Mouse (Mus musculus) urinary bladder, postnatal 36 days (tissue): ENCODE results near the gene Antxrl.
A peak's percentile ranks its signal among the peaks of the same experiment; 100 is the strongest.

Source experiments
- DNase-seq, 2 experiments: peaks; one replicate each; pipeline ENCODE4 v3.0.0; 2022; ENCODE audit warnings: low spot score in 2 of 2, mixed read lengths in 1 of 2

Gene Antxrl

DNA sequence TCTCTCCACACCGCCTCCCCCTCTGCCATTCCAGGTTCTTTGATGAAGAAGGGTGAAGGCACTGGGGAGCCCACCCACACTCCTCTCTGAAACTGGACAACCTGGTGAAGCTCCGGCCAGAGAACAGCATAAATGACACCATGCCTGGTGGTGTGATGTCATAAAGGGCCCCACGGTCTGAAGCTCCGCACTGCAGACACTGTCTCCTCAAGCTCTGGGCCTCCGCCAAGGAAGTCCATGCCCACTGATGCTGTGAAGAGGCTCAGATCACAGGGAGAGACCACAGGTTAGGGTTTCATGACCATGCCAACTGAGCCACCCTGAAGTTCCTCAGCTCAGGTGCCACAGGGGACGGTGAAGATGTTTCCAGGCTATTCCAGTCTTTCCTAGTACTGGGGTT, at the start of gene Antxrl:
Gene Antxrl, plus strand, starts transcription at position 192 of the 400 bp plus-strand sequence.
- no peak for DNase-seq

DNA sequence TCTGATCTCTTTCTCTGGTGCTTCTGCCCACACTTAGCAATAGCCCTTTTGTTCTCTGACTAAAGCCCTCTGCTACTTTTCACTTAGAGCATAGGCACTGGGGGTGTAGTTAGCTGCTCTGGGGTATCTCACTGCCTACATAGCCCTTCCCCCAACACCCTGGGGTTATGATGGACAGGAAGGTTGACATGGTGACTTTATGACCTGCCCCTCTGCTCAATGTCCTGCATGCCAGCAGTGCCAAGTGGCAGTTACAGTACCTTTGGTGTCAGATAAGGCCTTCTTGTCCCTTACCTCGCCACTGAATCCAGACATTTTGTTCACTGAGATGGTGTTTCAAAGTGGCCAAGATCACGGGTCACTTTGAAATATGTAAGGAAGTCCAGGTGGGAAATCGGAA, 37.4 kb upstream of the Antxrl start, which contains the start of gene Gm30083:
Gene Gm30083, minus strand, starts transcription at position 120 of the 400 bp plus-strand sequence.
- no peak for DNase-seq

DNA sequence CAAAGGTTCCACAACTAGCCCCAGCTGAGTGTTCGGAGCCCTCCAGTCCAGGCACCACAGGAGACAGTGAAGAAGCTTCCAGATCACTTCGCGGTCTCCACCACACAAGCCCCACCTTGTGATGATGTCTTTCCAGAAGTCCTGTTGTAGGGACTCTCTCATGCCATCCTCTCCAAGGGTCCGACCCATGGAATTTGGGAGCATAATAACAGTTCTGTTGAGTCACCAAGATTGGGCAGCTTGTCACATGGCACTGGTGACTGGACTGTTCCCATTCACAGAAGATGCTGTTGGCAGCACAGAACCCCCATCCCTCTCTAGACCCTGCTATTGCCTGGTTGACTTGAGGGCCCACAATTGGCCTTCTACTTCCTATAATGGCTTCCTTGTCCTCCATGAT, 36.1 kb upstream of the Antxrl start, which contains the start of gene Gm5460:
Gene Gm5460, plus strand, starts transcription at position 378 of the 400 bp plus-strand sequence.
- no peak for DNase-seq

DNA sequence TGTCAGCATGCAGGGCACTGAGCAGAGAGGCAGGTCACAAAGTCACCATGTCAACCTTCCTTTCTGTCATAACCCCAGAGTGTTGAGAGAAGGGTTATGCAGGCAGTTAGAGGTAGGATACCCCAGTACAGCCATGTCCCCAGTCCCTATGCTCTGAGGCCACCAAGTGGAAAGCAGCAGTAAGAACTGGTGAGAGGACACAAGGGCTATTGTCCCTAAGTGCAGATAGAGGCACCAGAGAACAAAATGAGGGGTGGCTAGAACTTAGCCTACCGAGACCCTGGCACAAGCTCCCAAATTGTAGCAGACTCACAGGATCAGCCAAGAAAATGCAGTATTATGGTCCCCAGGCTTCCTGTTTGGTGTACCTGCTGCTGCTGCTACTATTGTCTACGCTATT, 35.6 kb upstream of the Antxrl start:
- DNase-seq, result no peak

DNA sequence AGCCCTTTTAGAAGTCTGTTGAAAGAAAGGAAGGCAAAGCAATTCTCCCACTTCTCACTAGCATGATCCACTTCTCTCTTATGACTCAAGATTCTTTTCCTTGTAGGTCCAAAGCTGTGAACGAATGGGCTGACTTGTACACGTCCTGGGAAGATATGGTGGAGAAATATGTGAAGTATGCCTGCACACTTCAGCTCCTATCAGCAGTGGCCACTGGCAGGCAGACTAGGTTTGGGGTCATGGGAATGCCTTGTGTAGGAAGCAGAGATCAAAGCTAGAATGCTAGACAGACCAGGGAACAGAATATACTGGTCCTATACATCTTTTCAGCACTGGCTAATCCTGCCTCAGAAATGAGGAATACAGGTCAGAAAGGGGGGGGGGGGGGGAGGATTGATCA, 25.8 kb upstream of the Antxrl start:
- DNase-seq, result no peak

DNA sequence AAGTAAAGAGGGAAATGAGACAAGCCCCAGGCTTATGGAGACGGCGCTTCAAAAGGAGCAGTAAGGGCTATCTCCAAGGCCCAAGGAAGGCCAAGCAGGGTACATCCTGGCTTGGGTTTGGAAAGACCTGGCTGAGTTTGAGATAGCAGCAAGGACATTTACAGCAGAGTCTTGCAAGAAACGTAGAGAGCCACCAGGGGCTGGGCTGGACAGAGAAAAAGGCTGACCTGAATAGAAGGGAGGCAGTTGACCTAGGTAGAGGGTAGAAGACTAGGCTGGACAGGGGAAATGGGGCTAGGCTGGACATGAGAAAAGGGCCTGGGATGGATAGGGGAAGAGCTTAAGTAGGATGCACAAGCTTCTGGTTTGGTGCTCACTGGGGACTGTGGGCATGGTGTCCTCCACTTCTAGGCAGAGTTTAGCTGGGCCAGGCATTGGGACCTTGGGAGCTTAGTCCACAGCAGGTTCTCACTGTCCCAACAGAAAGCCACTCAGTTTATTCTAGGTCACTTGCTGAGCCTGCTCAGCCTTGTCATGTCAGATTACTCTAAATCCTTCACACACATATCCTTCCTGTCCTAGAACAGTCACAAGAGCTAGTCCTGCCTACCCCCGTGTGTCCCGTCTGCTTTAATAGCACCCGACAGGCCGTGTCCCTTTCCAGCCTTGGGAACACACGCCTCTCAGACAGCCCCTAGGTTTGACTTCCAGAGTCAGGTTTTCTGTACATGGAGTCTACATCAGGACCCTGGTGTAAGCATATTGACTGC, 18.5 kb upstream of the Antxrl start:
- DNase-seq, result no peak

DNA sequence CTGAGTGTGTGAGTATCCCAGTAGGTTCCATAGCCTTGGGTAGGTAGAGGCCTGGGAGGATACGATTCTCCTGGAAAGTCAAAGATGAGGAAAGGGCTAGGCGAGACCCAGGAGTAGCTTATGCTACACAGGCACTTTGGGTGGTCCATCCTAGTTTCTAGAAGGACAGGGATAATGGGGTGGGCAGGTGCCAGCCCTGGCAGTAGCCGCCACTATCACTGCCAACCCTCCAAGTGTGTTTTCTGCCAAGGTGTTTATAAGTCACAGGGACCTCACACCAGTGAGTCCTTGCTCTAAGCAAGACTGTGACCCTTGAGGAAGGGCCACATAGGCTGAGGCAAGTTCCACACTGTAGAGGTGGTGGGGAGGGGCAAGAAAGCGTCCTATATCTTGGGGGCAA, 11.3 kb upstream of the Antxrl start:
- DNase-seq, result no peak

DNA sequence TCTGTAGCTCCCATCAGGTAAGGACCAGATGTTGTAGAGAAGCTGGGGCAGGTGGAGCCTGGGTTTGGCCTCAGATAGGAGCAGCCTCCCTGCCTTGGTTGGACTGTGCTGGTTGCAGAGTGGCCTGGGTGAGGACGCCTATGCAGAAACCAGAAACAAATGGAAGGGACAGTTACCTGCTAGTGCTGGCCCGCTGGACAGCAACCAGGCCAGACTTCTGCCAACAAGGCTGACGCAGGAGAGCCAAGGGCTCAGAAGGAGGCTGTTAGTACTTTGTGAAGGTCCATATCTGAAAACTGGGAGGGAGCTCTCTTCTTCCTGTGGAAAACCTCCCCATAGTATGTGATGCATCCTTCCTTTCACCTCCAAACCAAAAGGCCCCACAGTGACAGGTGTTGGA, 9.2 kb upstream of the Antxrl start:
- DNase-seq, result no peak

DNA sequence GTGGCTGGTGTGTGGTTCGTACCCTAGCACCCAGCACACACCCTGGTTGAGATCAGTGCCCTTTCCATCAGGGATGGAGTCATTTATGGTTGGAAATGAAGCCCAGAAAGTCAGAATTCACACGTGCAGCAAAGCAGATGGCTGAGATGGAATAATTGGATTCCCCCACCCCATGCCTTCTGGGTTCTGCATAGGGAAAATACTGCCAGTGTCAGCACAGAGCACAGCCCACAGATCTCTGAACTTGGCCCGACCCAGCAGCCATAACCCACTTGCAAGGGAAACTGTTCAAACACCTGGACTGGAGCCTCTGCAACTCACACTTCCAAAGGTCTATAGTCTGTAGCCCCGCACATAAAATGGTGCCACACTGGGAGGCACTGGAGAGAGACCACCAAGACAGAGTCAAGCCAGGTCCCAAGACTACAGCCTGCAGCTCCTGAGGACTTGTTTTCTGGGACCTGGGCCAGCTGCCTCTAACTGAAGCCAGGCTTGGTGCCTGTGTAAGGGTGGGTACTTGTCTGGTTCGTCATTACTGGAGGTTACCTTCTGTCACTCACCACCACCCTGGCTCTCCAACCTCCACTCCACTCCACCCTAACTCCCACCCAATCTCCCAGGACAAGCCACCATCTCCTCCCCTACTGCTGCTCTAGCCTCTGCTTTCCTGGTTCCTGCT, 2.3 kb upstream of the Antxrl start:
- no peak for DNase-seq

DNA sequence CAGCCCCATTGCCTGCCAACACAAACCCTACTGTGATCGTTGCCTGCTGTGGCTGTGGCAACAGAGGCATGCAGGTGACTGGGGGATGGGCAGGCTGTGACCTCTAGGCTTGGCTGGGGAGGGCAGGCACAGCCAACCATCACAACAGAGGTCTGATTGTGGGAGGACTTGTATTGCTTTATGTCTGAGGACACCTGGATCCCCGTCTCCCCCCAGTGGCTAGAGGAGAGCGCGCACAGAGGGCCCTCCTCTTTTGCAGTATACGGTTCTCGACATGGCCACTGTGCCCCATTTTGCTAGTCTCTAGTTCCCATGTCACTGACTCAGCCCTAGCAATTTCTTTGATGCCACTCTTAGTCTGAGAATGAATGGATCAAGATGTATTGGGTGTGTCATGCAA, 19.2 kb downstream of the Antxrl start:
- no peak for DNase-seq

DNA sequence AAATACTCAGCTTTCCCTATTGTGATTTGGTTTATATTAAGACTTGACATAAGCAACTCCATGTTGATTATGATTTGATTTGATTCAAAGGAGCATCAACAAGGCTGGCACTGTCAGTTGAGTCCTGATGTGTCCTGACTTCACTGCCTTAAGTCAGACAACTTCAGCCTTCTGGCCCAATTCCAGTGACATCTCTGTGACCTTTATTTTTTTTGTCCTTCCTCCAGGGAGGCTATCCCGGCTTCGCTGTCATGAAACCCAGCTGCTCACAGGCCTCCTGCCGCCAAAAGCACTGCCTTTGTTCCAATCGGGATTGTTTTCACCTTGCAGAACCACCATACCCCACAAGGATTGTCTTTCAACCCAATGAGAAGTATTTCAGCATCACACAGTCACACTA, 22.8 kb downstream of the Antxrl start:
- DNase-seq, result no peak

DNA sequence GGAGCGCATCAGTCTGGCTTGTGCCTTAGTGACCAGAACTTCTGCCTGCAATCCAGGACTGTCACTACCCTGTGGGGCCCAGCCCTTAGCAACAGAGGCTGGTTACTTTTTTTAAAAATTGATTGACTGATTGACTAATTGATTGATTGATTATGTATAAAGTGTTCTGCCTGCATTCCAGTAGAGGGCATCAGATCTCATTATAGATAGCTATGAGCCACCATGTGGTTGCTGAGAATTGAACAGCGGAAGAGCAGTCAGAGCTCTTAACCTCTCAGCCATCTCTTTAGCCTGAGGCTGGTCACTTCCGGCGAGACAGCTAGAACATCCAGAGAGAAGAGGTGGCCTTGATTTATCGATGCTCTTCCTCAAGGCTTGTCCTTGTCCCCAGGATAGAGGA, 24.7 kb downstream of the Antxrl start:
- no peak for DNase-seq

DNA sequence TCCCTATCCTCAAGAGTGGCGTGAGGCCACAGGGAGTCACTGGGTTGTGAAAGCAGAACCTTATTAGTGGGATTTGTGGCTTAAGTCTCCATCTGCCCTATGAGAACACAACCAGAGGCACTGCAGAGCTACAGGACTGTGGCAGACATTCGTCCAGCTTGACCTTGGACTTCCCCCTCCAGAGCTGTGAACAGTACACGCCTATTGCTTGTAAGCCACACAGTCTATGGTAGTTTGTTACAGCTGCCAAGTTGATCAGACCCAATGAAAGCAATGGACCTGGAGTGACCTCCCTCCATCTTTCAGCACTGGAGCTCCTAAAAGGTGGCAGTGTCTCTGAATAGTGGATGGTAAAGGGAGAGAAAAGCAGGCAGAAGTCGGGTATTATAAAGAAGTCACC, 25.8 kb downstream of the Antxrl start:
- DNase-seq, result no peak

DNA sequence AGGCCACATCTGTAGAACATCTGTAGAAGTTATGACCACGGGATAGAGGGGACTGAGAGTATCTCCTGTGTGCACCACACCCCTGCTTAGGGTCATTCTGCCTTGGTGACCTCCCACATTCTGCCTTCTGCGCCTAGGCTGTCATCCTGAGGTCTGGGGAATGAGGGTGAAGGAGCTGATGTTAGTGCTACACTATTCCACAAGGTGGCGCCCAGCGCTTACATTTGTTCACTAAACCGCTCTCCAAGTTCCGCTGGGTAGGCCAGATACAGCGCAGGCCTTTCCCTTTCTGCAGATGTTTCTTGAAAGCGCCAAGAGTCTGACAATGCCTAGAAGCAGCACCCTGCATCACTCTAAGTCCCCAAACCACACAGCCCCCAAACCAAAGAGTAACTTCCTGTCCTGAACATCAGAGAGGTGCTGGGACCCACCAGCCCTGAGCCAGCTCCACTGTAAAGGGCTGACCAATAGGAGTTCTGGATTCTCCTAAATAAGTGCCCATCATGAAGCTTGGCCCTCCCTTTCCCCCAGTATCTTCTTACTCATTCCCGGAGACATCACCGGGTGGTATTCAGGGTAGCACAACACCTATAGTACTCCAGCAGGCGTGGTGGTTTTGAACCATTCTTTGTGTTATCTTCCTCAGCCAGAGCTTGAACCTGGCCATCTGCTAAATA, 28.0 kb downstream of the Antxrl start:
- peak; percentile 58 to 70 for DNase-seq

DNA sequence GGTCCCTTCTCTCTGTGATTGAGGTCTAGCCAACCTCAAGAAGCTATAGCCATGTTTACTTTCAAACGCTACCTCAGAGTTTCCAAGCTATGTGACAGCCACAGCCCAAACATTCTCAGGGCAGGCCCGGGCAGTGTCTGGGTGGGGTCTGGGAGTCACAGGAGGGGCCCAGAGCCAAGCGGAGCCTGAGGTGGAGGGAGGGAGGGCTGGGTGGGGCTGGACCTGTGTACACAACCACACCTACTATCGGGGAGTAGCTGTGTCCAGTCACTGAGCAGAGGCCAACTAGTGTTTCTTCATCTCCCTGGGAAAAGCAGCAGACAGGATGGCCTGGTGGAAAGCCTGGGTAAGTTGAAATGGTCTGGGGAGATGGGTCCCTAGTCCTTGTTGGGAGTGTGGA, 33.2 kb downstream of the Antxrl start, which contains the start of gene Anxa8:
Gene Anxa8, plus strand, starts transcription at position 251 of the 400 bp plus-strand sequence.
- DNase-seq, result peak; percentile 72 to 78

DNA sequence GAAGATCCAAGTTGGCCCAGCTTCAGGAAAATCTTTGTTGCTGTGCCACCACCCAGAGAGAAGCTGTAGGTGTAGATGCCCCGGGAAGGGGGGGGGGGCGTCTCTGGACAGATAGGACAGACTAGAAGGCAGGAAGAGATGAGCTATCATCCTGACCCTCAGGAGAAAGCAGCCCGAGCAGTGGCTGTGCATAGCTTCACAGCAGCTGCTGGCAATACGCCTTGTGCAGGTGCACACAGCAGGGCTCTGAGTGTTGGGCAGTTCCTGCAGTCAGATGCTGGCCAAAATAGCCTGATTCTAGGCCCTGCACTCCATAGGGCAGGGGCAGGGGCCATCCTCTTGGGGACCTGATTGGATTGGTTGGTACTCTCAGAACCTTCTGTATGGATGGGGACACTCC, 34.3 kb downstream of the Antxrl start:
- DNase-seq, result no peak

DNA sequence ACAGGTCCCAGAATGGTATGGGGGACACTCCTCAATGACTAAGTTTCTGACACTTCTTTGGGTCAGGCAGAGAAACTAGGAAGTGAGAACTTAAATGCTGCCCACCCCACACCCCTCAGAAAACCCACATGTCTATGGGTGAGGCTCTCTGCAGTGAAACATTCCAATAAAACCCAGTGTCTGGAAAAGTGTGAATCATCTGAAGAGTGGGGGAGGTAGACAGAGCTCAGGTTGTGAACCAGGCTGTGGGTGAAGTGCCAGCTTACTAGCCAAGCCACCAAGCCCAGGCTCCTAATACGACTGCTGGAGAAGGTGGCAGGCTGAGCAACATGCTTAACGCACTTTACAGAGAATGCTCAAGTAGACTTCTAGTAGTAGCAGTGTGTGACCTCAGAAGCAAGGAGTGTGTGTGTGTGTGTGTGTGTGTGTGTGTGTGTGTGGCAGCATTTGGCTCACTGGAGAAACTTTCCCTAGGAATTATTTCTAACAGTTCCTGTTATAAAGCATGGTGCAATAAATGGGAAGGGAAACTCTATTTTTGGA, 35.4 kb downstream of the Antxrl start:
- no peak for DNase-seq

DNA sequence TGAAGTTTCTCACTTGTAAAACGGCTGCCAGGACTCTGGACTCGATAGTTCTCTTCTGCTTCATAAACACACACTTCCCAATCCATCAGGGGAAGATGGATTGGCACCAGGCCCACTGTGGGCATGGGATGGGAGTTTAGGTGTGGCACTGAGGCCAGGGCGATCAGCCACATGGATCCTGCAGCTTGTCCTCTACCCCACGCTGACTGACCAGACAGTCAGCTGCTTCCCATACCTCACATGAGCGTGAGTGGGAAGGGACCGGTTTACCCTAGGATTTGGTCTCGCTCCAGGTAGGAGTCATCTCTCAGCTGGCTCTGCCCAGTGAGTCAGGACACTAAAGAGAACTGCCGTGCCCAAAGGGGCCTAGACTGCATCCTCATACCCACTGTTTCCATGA, 37.3 kb downstream of the Antxrl start:
- DNase-seq, result no peak

DNA sequence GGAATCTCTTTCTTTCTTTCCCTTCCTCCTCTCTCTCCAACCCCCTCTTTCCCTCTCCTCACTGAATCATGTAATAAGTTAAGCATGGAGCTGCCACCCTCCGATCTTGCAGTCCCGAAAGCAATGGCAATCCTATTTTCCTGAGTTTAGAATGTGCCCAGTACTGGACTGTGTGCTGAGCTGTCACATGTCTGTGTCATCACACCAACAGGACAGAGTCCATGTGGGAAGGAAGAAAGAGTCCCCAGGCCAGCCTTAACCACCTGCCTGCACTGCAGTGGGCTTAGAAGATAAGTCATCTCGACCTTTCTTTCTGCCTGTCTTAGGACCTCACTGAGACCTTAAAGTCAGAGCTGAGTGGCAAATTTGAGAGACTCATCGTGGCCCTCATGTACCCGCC, 39.0 kb downstream of the Antxrl start:
- DNase-seq, result no peak

DNA sequence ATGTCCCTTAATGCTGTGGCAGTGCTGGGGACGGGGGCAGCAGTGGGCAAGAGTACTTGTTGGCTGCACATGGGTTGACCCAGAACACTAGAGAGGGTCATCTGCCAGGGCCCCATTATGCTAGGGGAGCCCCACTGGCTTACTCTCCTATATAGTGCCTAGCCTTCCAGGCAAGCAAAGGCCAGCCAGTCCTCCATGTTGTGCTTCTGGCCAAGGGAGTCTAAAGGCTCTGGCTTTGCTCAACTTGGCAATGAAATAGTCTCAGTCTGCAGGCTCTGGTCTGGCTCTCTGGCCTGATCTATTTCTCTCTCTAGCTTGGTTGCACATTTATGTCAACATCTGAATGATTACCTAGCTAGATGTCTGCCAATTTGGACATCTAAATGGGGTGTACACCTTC, 40.3 kb downstream of the Antxrl start:
- no peak for DNase-seq

DNA sequence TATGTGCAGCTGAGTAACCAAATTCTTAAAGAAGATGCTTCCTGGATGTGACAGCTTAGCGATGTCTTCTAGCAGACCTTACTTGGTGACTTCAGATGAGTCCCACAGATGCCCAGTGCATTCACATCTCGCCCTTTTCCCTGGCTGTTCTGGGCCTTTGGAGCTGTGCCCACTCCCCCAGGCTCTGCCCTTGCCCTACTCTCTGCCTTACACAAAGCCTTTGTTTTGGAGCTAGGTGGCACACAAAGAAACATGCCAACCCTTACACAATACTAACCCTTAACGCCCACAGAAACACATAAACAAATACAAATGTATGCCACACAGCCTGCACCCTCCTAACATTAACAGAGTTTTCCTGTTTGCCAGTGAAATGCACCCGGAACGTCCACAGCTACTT, 43.7 kb downstream of the Antxrl start:
- DNase-seq, result no peak

DNA sequence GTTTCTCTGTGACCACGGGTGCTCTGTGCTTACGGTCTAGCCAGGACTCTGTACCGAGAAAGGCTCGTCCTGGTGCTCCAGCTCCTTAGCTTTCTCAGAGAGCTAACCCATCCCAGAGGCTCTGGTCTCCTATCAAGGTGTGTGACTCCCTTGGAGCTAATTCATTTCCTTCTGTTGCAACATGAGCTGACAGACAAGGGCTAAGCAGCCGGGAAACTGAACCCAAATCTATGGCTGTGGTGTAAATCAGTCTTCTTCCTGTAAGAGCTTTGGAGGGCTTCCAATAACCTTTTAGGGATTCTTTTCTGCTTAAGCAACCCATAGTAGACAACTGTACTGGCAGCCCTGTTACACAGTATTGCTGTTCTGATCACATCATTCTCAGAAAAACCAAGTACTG, 50.1 kb downstream of the Antxrl start, which contains the start of gene A630023A22Rik:
Gene A630023A22Rik, minus strand, starts transcription at position 154 of the 400 bp plus-strand sequence.
- no peak for DNase-seq
